Mouse (Mus musculus) megakaryocyte, adult 5-6 weeks (primary cell): ENCODE results near the gene Mc1r. TPM values are rescaled to one million over a fixed set of nuclear protein-coding genes. Genes with fewer than 3 reads are reported as not detected.

Source experiments
- ATAC-seq: 2 replicates; pipeline ENCODE4 v1.8.0; 2016; ENCODE audit warnings: mild to moderate bottlenecking, inconsistent platforms; ENCODE audit not compliant: poor library complexity, severe bottlenecking
- total RNA-seq, 2 experiments: library from RNA; stranded (forward) in 1 of 2; stranded (reverse) in 1 of 2; fragments of 153-499, 151-499 nt in 1 of 2; fragments of 221-1000, 200-1000 nt in 1 of 2; gene quantifications; 2 replicates each; pipeline versions ENCODE4 v1.2.3 to v1.2.4; 2015 to 2017

Gene Mc1r
- total RNA-seq (2015) (not detected in 2 replicates), total RNA-seq (2017) (not detected in 2 replicates)

DNA sequence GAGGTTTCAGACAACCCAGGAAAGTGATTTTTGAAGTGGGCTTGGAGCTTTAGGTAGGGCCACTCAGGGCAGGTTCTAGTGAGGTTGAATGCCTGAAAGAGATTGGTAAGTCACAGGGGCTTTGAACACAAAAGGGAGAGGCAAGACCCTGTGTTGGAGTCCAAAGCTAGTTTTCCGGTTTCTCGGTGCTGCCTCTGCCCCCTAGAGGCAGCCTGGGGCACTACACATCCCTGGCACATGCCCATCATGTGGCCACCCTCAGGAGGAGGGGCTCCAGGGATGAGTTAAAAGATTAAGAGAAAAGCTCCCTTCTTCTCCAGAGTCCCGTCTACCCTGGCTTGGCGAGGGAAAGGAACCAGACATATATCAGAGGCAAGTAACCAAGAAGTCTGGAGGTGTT is at the start of gene Mc1r:
TSS of gene Mc1r (plus strand) at position 322 of the 400 bp plus-strand sequence.
- ATAC-seq, result peak; percentile 70

DNA sequence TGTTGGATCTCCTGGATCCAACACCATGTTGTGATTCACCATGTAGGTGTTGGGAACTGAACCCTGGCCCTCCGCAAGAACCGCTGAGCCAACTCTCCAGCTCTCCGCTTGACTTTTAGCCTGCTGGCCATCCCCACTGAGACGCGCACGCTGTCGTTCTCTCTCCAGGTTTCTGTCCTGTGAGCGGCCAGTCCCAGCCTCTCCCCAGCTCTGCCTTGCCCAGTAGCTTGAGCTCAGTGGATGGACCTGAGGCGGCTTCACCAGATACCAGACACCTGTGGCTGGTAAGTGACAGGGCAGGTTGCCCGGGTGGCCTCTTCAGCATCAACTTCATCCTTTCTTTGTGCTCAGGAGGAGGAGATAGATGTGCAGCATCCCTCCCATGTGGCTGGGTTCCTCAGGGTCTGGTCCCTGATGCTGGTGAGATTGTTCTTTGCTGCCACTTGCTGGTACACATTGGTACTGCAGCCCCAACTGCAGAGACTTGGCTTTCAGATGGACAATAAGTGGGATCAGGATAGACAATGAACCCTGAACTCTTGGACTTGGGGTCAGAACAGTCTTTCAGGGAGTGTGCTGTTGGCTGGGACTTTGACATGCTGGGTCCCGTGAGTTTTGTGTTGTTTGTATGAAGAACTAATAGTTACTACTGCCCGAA is 45.7 kb upstream of the Mc1r start:
- ATAC-seq, result peak; percentile 92

DNA sequence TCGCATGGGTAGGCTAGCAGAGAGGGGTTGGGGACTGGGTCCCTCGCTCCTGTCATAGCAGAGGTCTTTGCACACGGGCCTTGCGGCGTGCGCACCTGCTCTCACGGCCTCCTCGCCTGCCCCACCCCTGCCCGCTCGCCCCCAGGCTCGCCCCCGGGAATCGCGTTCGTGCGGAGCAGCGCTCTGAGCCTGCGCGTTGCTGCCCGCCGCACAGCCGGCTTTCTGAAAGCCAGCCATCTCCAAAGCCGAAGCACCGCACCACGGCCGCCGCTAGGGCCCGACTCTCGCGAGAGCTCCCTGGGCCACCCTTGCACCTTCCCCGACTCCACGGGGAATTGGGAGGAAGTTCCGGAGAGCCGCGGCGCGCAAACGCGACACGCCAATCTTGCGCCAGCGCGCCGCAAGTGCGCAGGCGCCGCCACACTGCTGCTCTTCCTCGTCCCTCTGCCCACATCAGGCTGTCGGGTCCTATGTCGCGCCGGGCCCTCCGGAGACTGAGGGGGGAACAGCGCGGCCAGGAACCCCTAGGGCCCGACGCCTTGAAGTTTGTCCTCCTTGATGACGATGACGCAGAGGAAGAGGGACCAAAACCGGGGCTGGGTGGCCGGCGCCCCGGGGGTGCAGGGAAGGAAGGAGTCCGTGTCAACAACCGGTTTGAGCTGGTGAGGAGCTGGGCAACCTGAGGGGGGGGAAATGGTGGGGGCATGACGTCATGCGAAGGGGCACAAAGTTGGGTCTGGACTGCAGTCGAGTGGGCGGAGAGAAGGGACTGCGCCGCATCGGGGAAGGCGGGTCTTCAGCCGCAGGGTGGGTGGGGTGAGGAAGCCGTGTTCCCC is 33.3 kb upstream of the Mc1r start, which contains the start of gene Tcf25:
TSS of gene Tcf25 (plus strand) at position 351 of the 836 bp plus-strand sequence.
- peak; percentile 81 for ATAC-seq

DNA sequence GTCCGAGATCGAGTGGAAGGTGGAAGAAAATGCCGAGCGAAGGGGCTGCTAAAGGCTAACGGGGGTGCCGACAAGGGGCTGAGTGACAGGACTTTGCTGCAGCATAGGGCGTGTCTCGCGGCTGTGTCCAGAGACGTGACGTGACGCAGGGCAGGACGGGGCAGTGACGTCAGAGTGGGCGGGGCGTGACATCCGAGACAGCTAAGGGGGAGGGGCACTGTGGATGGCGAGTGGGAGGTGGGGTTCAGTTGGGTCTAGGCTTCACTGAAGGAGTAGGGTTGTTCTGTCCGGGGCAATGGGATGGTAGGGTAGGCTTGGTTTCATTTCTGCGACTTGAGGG is 32.7 kb upstream of the Mc1r start:
- peak; percentile 82 for ATAC-seq

DNA sequence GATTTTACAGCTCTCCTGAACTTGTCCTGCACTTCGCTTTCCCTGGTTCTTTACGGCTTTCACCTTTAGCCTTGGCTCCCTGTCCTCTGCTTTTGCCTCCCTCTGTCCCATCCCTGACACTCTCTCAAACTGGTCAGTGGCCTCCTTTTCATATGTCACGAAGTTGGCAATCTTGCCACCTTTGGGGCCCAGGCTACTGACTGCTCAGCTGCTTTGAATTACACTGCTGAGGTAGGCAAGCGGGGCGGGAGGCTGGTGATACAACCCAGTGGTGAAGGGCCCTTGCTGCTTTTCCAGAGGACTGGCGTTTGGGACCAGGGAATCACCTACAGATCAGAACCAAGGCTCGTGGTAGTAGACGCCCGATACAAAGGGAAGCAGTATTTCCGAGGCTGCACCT is 31.2 kb upstream of the Mc1r start:
- no peak for ATAC-seq

DNA sequence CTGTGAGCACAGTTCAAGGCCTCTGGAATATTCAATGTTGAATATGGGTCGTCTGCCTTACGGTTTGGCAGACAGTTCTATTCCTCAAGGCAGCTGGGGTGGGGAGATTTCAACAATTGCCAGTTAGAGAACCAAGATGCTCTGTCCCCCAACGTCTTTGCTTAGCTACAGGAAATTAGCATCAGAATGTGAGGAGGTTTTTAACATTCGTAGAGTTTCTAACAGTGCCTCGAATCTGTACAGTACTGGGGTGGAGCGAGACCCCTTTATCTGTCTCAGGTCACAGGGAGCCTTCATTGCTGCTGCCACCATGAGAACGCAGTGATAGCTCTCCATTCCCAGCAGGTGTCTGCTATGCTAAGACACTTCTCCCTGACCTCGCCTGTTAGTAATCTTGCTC is 30.8 kb upstream of the Mc1r start:
- ATAC-seq, result no peak

DNA sequence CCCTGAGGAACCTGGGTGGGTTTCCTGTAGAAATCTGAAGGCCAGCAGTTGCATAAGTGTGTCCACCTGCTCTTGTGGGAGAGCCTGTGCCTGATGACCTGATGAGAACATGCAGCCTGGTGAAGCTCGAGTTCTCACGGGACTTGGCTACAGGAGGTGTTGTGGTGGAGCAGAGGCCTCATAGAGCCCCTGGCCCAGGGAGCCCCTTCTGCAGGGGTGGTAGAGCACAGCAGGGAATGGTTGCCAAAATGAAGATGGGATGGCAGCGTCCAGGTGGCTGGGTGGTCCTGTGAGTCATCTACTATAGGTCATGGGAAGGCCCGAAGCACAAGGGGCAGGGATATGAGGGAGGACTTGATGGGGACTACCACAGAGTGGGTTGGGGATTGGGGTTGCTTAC is 25.2 kb upstream of the Mc1r start:
- no peak for ATAC-seq

DNA sequence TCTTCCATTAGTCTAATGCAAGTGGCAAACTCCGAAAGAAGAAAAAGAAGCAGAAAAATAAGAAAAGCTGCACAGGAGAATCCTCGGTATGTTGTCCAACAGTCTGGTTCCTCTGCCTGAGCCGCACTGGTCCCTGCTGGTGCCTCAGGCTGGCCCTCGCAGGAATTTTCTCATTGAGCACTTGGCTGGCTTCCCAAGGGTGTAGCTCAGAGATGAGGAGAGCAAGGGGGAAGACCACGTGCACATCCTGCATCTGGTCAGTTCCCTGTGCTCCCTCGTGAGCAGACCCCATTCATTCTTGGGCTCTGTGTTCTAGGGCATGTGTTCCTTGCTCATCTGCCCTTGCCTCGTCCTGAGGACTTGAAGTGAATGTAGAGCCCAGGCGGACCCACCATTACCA is 24.4 kb upstream of the Mc1r start:
- ATAC-seq, result no peak

DNA sequence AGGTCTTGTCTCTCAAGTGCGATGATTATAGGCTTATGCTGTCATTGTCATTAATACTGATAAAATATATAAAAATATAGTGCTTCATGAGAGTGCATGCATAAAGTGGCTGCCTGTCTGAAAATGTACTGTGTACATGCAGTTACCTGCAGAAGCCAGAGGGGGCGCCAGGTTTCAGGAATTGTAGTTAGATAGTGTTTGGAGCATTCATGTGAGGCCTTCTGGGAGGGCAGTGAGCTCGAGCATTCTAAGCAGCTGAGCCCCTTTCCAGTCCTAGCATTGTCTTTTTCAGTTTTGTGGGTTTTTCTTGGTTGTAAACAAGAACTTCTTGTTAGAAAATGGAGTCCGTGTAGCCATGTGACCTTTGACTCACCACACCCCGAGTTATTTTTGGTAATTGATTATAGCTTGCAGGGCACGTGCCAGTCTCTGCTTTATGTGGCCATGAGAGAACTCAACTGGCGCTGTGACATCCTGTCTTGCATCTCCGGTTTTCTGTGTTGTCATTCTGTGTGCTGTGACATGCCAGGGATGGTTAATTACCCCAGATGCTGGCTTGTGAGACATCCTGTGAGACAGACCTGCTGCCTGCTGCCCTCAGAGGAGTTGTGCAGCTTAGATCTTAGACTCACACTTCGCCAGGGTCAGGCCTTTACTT is 21.9 kb upstream of the Mc1r start:
- ATAC-seq, result peak; percentile 63; the same call in 1 of the 2 replicates

DNA sequence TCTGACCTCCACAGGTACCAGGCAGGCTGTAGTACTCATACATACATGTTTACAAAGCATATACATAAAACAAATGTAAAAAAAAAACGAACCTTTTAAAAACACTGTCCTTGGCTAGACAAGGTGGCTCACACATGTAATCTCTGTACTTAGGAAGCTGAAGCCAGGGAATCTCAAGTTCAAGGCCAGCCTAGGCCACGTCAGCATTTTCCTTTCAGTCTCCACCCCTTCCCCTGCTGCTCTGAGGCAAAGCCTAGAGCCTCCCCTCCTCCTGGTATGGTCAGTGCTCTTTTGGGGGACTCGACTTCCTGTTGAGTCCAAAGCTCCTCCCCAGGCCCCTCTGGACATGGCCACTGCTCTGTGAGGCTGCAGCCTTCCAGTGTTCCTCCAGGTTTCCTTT is 19.9 kb upstream of the Mc1r start:
- ATAC-seq, result no peak

DNA sequence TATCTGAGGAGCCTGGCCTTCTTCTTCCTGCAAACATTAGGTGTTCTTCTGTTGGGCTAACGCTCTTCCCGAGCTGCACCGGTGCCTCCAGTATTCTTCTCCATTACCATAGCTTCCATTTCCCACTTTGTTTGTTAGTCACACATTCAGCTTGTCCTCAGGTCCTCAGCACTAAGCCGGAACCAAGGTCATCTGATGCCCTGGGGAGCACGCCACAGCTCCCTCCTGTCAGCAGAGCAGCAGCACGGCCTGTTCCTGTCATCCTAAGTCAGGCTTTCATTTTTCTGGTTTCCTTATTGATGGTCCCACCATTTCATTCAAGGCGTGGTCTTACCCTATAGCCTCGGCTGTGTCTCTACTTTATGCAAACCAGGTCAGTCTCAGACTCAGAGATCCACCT is 19.1 kb upstream of the Mc1r start:
- ATAC-seq, result no peak

DNA sequence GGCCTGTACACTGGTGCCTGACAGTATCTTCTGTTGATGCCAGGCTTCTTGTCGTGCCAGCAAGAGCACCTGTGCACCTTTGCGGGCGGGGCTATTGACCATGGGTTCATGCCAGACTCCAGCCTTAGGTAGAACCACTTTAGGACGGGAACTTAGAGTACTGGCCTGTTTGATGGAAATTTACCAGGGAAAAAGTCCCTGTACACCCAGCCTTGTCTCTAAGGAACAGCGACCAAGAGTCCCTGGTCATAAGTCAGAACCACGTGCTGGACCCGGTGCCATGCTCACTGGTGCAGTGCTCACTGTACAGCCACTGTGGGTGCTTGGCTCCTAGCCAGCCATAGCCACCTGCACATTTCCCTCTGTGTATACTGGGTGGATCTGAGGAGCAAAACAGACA is 17.9 kb upstream of the Mc1r start:
- ATAC-seq, result no peak

DNA sequence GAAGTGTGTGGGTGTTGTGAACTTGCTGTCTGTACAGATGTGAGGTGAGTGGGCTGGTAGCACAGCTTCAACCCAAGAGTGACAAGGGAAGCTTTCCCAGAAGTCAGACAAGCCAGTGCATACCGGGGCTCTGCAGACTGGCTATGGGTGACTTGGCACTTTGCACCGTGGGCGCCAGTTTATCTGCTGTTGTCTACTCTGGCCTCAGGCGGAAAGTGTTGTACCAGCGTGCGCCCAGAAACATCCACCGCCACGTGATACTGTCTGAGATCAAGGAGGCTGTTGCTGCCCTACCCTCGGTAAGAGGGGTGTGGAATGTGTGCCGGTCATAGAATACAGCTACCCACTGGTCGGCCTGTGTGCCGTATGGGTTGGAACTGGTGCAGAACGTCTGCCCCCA is 8.6 kb upstream of the Mc1r start:
- ATAC-seq, result no peak

DNA sequence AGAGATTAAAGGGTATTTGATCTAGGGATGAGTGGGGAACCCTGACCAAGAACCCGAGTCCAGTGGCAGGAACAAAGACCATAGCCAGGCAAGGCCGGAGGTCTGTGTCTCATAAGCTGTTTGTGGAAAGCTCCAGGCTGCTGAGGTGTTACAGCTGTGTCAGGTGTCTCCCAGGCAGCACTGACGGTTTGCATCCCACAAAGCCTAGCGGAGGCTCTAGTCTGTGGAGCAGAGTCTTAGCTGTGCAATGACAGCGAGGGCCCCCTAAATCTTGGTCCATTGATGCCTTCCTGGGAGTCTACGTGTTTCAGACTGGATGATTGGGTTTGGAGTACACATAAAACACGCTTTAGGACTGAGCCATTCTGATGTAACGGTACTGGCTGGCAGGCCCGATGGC is 5.0 kb upstream of the Mc1r start:
- no peak for ATAC-seq

DNA sequence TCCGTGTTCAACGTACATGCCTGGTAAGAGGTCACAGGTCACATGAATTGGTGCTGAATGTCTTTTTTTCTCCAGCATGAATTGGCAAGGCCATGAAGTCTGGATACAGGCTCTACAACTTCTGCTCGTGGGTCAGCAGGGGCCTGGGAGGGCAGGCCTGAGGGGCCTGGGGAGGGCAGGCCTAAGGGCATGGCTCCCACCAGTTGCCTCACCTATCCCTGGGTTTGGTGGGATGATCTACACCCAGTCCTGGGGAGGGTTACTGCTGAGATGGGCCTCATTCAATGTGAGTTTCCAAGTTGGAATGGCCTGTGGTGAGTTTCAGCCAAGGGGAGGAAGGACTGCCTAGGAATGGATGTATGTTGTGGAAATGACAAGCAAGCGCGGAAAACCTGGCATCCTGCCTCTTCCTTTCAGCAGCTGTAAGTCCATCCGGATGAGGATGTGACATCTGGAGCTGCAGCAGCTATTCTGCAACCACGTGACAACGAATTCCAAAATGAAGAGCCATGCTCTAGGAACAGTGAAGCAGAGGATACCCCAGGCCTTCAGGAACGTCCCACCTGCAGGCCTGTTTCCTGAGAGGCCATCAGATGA is 4.1 kb upstream of the Mc1r start:
- ATAC-seq, result no peak

DNA sequence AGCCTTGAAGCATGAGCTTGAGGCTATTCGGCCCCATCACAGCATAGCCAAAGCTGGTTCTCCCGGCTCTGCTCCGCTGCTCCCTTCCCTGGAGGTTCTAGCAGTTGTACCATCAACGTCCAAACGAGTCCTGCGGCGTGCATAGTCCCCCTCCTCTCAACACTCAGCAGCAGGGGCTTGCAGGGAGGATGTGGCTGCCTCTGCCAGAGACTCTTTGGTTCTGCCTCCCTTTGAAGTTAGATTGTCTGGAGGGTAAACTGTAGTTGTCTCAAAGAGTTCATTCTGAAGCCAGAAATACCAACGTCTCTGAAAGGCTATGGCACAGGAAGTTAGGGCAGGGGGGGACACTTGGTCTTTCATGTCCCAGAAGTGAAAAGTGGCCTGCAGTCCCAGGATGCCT is 2.4 kb upstream of the Mc1r start:
- ATAC-seq, result no peak

DNA sequence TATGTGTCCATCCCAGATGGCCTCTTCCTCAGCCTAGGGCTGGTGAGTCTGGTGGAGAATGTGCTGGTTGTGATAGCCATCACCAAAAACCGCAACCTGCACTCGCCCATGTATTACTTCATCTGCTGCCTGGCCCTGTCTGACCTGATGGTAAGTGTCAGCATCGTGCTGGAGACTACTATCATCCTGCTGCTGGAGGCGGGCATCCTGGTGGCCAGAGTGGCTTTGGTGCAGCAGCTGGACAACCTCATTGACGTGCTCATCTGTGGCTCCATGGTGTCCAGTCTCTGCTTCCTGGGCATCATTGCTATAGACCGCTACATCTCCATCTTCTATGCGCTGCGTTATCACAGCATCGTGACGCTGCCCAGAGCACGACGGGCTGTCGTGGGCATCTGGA is 705 bp downstream of the Mc1r start:
- no peak for ATAC-seq

DNA sequence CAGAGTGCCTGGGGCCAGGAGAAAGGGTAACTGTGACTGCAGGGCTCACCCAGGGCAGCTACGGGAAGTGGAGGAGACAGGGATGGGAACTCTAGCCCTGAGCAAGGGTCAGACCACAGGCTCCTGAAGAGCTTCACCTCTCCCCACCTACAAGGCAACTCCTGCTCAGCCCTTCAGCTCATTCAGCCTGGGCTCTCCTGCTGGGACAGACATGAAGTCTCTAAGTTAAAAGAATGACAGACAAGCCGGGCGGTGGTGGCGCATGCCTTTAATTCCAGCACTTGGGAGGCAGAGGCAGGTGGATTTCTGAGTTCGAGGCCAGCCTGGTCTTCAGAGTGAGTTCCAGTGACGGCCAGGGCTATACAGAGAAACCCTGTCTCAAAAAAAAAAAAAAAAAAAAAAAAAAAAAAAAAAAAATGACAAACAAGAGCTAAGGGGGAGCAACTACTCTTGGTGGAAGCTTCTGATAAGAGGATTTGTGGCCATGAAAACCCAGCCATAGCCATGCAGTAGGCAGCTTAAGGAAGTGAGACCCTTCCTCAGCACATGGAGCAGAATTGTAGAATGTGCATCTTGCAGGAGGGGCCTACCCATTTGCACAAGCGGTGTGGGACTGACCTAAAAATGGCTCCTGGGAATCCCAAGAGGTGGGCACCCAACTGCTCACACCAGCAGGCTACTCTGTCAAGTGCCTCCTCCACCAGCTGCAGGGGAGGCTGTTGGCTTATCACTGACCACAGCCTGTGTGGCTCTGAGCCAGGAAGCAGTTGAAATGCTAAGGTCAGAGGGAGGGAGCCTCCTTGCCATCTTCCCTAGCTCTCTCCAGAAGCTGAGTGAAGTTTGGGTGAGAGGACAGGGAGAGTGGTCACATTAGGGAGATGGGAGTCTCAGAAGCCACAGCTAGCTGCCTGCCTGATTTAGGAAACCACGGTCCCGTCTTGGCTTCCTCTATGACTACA is 2.0 kb downstream of the Mc1r start:
- no peak for ATAC-seq

DNA sequence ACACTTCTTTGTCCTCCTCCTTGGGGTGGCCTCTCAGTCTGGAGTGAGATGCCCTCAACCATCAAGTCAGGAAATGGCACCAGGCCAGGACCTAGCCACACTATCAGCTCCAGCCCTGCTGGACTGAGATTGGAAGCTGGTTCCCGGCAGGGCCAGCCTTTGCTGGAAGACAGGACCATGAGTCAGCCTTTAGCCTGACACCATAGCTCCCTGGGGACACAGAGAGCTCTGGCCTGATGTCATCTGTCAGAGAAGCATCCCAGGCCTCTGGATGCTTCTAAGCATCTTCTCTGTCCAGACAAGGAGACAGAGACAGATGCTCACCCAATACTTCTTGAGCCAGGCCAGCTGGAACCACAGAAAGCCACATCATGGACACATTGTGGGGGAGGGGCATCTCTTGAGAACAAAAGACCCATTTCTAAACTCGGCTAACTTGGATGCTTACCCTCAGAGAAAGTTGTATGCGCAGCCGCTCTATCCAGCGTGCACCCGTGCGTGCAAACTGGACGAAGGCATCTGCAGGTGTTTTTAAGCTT is 3.2 kb downstream of the Mc1r start:
- ATAC-seq, result no peak

DNA sequence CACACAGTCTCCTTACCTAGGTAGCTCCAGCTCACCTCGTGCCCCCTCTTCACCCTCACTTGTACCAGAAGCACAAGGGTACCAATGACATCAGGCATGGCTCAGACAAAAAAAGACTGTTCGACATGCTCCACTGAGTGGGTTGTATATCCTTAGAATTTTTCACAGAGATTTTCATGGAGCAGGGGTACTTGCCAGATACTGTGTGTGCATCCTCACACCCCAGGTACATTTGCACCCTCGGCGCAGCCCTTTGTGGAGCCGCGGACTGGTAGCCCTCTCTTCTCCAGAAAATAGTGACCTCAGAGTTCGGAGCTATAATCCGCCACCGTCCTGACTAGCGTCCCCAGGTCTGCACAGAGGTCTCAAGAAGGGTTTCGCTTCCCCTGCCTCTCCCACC is 3.9 kb downstream of the Mc1r start:
- no peak for ATAC-seq
